Mouse (Mus musculus): ENCODE measurements around the gene Gm20075.

DNA sequence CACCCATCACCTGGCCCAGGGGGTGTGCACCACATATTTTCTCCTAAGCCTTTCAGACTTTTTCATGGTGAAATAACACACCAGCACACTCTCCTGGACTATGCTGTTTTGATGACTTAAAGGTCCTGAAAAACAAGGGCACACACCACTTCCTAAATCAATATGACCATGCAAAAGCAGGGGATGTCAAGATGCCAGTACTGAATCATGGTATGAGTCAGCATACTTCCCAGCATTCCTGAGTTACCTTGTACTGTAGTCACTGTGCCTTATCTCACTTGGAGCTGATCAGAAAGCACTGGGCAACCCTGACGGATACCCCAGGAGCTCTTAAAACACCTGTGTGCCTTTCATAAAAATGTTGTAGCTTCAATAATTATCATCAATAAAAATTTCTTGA lies 41.6 kb downstream of the Gm20075 start:
- TF ChIP-seq POLR2A (IDR thresholded peaks at IDR 0.05; ENCODE audit: borderline replicate concordance, extremely low read depth, insufficient read depth, insufficient read length, poor library complexity, severe bottlenecking) (no peak), CTCF (IDR thresholded peaks at IDR 0.05; ENCODE audit: borderline replicate concordance, extremely low read depth, insufficient read depth, insufficient read length) (no peak)
